Mouse (Mus musculus) cerebellum, postnatal 36 days (tissue): Measurements from ENCODE around the gene Aanat.
"Not testable (repeated sequence)": the region's sequence is repeated elsewhere in the genome, so short reads cannot be mapped to it uniquely, and the experiment has no call there.

ENCODE experiments used
- DNase-seq, 2 experiments: peaks; one replicate each; pipeline ENCODE4 v3.0.0; 2021 to 2022; ENCODE audit warnings: mixed read lengths in 2 of 2

Gene Aanat

GRCm38 (mm10) chr11:116574982-116575381 is 11.2 kb upstream of the Aanat start:
- DNase-seq = peak in 1 of 2 experiments; percentile 45

- no peak for DNase-seq
These were observed 10.8 kb upstream of the Aanat start for GRCm38 (mm10) chr11:116575396-116575795.

GRCm38 (mm10) chr11:116579280-116579679 is 7.0 kb upstream of the Aanat start:
- DNase-seq = no peak

GRCm38 (mm10) chr11:116580031-116580652 is 6.1 kb upstream of the Aanat start:
- DNase-seq = no peak

- peak; percentile 61 to 72 for DNase-seq
These were observed 5.4 kb upstream of the Aanat start for GRCm38 (mm10) chr11:116580711-116581375.

GRCm38 (mm10) chr11:116581376-116581814 is 4.8 kb upstream of the Aanat start, which contains the start of gene Ube2o:
TSS of gene Ube2o (minus strand) at chr11:116581447.
- peak; percentile 83 to 89 for DNase-seq

GRCm38 (mm10) chr11:116585682-116586081 is 550 bp upstream of the Aanat start:
- no peak for DNase-seq

- DNase-seq = peak; percentile 79 to 83
These were observed 784 bp downstream of the Aanat start for GRCm38 (mm10) chr11:116586801-116587631.

GRCm38 (mm10) chr11:116589020-116589531 is 2.8 kb downstream of the Aanat start:
- no peak for DNase-seq

GRCm38 (mm10) chr11:116589574-116589973 is 3.3 kb downstream of the Aanat start:
- DNase-seq = no peak

GRCm38 (mm10) chr11:116591621-116592020 is 5.4 kb downstream of the Aanat start:
- no peak for DNase-seq

- peak; percentile 100 for DNase-seq
These were observed 6.2 kb downstream of the Aanat start for GRCm38 (mm10) chr11:116592428-116592827.

GRCm38 (mm10) chr11:116593345-116593744 is 7.1 kb downstream of the Aanat start:
- no peak for DNase-seq

GRCm38 (mm10) chr11:116596766-116597165 is 10.5 kb downstream of the Aanat start:
- no peak for DNase-seq

- DNase-seq = peak in 1 of 2 experiments; percentile 45
These were observed 12.0 kb downstream of the Aanat start for GRCm38 (mm10) chr11:116598193-116598592.

GRCm38 (mm10) chr11:116599230-116599629 is 13.0 kb downstream of the Aanat start:
- DNase-seq = no peak

GRCm38 (mm10) chr11:116601166-116601565 is 14.9 kb downstream of the Aanat start:
- peak in 1 of 2 experiments; percentile 45 for DNase-seq

- DNase-seq = no peak
These were observed 15.8 kb downstream of the Aanat start for GRCm38 (mm10) chr11:116602043-116602442.

GRCm38 (mm10) chr11:116603339-116603738 is 17.1 kb downstream of the Aanat start:
- no peak for DNase-seq

GRCm38 (mm10) chr11:116604097-116604496 is 17.9 kb downstream of the Aanat start:
- DNase-seq = no peak

- no peak for DNase-seq
These were observed 21.5 kb downstream of the Aanat start for GRCm38 (mm10) chr11:116607717-116608116.

GRCm38 (mm10) chr11:116609965-116610630 is 23.9 kb downstream of the Aanat start:
- peak; percentile 95 to 98 for DNase-seq

- not testable (repeated sequence) for DNase-seq
These were observed 24.9 kb downstream of the Aanat start for GRCm38 (mm10) chr11:116611168-116611567.
